Mouse (Mus musculus) lung, postnatal 0 days (tissue): Measurements from ENCODE around the gene Kcnk12.

Experiments
- CTCF ChIP-seq: IDR thresholded peaks from 2 replicates; pipeline ENCODE4 v1.5.1; 2016; ENCODE audit warnings: antibody characterized with exemption, mild to moderate bottlenecking
- EP300 ChIP-seq: IDR thresholded peaks from 2 replicates; pipeline ENCODE4 v1.6.1; 2016; ENCODE audit warnings: antibody characterized with exemption, mild to moderate bottlenecking, control low read depth

GRCm38 (mm10) chr17:87787711-87788110, 10.1 kb downstream of the Kcnk12 start:
- TF ChIP-seq EP300 = no peak
- TF ChIP-seq CTCF = no peak
